Comparison of ENCODE assay signal across 8 mouse cellular contexts in genomic region chr9:100644071-100644771, GRCm38 (mm10). TPM values are rescaled to one million over a fixed set of nuclear protein-coding genes. Genes with fewer than 3 reads are reported as not detected.
DNase-seq lines count a peak whose midpoint lies in the region; ATAC-seq and TF ChIP-seq lines count a peak whose summit lies in the region.

No protein-coding gene starts in this region.

- under 1% methylated on average over 58 of the region's 64 CpGs for WGBS in intestine, postnatal 0 days

- no peaks in the 10 kb centered on the region for H3K4me1 ChIP-seq in intestine, postnatal 0 days (replicated peaks; ENCODE audit: control insufficient read depth, insufficient read depth, low read length)

- peak overlapping the region; percentile 93 for H3K4me3 ChIP-seq in intestine, postnatal 0 days (ENCODE audit: low read depth, low read length)

- intact Hi-C loops in left cerebral cortex, postnatal 36 days (cut with DNase I) = loop anchor here (5.0 kb wide), 2 partner anchors 113 to 513 kb away; no protein-coding TSS in a partner anchor

- DNase-seq in adrenal gland, adult 2 months = peak; percentile 86
- DNase-seq in embryo, embryonic 11.5 days (ENCODE audit: low read depth, low spot score) = peak; percentile 50
- DNase-seq in left cerebral cortex, postnatal 36 days (ENCODE audit: low spot score in 2 of 2) = peak; percentile 60 to 62
- peak; percentile 78 for DNase-seq in mesoderm, embryonic 11.5 days (ENCODE audit: low read depth, low spot score)
- peak; percentile 29 to 30 for DNase-seq in right cerebral cortex, postnatal 36 days (ENCODE audit: low spot score in 2 of 2)
- peak; percentile 65 to 69 for DNase-seq in urinary bladder, postnatal 4 days (ENCODE audit: low spot score in 2 of 2)

- no peaks in the 10 kb centered on the region for H3K9me3 ChIP-seq in intestine, postnatal 0 days (ENCODE audit: control insufficient read depth)

- no peaks in the 10 kb centered on the region for H3K36me3 ChIP-seq in intestine, postnatal 0 days (ENCODE audit: control insufficient read depth, insufficient read depth)

- H3K27ac ChIP-seq in intestine, postnatal 0 days (ENCODE audit: low read depth, low read length) = peak overlapping the region; percentile 99

- no peaks in the 10 kb centered on the region for H3K27me3 ChIP-seq in intestine, postnatal 0 days (replicated peaks; ENCODE audit: control insufficient read depth, insufficient read depth, low read length)

- 0 out of 2 replicates have a peak, but pooled peaks have one; percentile 4 for TF ChIP-seq CTCF in intestine, postnatal 0 days (IDR thresholded peaks at IDR 0.05; ENCODE audit: low read depth)

- peak overlapping the region; percentile 68 for H3K4me2 ChIP-seq in intestine, postnatal 0 days (replicated peaks; ENCODE audit: low read depth)

- ATAC-seq in granulocyte monocyte progenitor cell, adult 5-6 weeks (replicated peaks; ENCODE audit: poor library complexity, severe bottlenecking) = peak; percentile 8
- ATAC-seq in intestine, postnatal 0 days = peak; percentile 46

- H3K9ac ChIP-seq in intestine, postnatal 0 days (ENCODE audit: low read depth, low read length) = peak overlapping the region; percentile 95

RNA-seq across cellular contexts. Expression of gene Stag1, which starts 46.6 kb away (rescaled TPM):
- total RNA-seq in adrenal gland, adult 2 months (2021) = 10 to 100 TPM; 29.1 to 37.7 TPM
- 1.7 and 2.7 TPM in 2 replicates for polyA plus RNA-seq in adrenal gland, adult 2 months (2012; rRNA removed)
- 52.0 and 52.2 TPM in 2 replicates for total RNA-seq in granulocyte monocyte progenitor cell, adult 5-6 weeks (2014; fragmentation: Nextera tagmentation)
- total RNA-seq in granulocyte monocyte progenitor cell, adult 5-6 weeks (2017) = 95.6 and 99.3 TPM in 2 replicates
- 24.6 and 28.5 TPM in 2 replicates for polyA plus RNA-seq in intestine, postnatal 0 days (2015; fragmentation: Nextera tagmentation; extraction: Ambion mirVana)
- 10 to 100 TPM; 48.3 to 61.0 TPM for total RNA-seq in left cerebral cortex, postnatal 36 days (2021)

Comparison
In these comparisons a context has a peak if more than half of its experiments do, and no peak if none do; other contexts are left out.
1. Peak in every context shown above with its lines: DNase-seq, ATAC-seq, H3K4me3 ChIP-seq and H3K27ac ChIP-seq.
2. DNase-seq: peak in every context shown above with its lines; median percentile 86 in adrenal gland, adult 2 months; 78 in mesoderm, embryonic 11.5 days; 67 in urinary bladder, postnatal 4 days; 61 in left cerebral cortex, postnatal 36 days; 50 in embryo, embryonic 11.5 days; 30 in right cerebral cortex, postnatal 36 days.